Mouse (Mus musculus): Measurements from ENCODE around the gene Sucla2. TPM values are rescaled to one million over a fixed set of nuclear protein-coding genes. Genes with fewer than 3 reads are reported as not detected.

Gene Sucla2
- polyA plus RNA-seq (2016; fragmentation: Nextera tagmentation; extraction: Ambion mirVana): 78.9 and 105 TPM in 2 replicates

DNA sequence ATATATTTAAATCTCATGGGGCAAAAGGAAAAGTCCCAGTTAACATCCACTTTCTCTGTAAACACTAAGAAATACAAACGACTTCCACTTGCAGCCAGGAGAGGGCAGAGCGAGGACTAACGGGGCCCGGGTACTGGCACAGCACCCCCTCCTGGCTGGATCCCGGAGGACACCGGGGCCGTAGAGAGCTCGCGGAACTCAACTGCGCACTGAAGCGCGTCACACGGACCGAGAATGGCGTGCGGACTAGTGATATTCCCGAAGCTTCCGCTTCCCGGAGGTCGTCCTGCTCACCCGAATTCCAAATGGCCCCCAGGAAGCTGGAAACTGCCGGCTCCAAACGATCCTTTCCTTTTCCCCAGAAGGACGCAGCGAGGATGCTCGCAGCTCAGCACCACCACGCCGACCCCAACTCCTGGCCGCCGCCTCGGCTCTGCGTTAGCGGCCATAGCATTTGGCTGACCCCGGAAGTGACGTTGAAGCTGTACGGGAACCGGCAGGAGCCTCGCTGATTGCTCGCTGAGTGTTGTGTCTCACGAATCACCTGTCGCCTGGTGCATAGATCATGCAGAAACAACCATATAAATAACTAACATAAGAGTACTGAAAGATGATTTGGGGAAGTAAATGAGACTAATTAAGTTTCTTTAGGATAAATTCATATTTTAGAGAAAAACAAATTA is at the start of gene Sucla2:
Gene Sucla2 (plus strand): TSS at position 554 of the 683 bp plus-strand sequence.
- Histone ChIP-seq H3K36me3 (no peaks in the 10 kb centered on the region), H3K27me3 (ENCODE audit: insufficient read depth, poor library complexity, severe bottlenecking) (no peaks in the 10 kb centered on the region), H3K9me3 (no peaks in the 10 kb centered on the region), H3K27ac (peak within 1 kb of the TSS; percentile 90), H3K4me1 (replicated peaks) (peaks cover 5% of the 10 kb centered on the region), H3K4me3 (peak within 1 kb of the TSS; percentile 53)
- WGBS: under 1% methylated on average over 41 of the region's 41 CpGs
- DNase-seq (ENCODE audit: low spot score): peak; percentile 94

DNA sequence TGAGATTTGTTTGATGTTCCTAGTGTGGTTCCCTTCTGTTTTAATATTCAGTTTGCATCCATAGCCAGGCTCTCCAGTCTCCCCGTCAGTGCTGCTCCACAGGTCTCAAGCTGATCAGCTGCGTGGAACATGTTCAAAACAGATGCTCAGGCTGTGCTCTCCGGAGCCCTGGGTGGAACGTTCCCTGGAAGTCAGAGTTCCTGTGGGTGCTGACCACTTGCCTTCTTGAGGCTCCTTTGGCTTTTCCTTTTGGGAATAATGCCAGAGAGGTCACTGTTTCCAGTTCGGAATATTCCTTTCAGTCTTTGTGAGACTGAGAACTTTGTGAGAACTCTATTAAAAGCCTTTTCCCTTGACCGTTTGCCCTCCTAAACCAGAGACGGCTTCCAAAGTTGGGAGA is 49.6 kb upstream of the Sucla2 start:
- peaks cover 8% of the 10 kb centered on the region; the same call in 1 of the 2 replicates for H3K4me1 ChIP-seq (replicated peaks)
- H3K27ac ChIP-seq: no peak overlapping the region
- H3K27me3 ChIP-seq (ENCODE audit: insufficient read depth, poor library complexity, severe bottlenecking): no peaks in the 10 kb centered on the region
- no peaks in the 10 kb centered on the region for H3K9me3 ChIP-seq
- no peaks in the 10 kb centered on the region for H3K36me3 ChIP-seq
- 84% methylated on average over 7 of the region's 7 CpGs for WGBS
- no peak overlapping the region for H3K4me3 ChIP-seq
- no peak for DNase-seq (ENCODE audit: low spot score)

DNA sequence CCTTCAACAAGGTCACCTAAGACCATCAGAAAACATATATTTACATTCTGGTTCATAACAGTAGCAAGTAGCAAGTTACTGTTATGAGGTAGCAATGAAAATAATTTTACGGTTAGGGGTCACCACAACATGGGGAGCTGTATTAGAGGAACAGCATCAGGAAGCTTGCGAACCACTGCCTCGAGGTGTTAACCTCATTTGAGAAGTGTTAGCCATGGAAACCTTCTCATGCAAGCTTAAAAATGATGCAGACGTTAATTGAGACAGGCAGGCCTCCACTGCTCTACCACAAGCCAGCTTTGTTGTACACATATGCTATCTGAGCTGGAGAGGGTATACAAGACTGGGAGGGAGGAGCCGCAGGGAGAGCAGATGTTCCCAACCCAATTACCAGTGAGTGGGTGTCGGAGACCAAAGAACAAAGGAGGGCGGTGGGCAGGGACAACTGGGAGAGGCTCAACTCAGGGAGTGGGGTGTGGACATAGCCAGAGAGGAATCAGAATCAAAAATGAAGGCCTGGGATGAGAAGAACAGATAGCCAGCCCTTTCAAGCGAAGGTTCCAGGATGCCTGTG is 48.7 kb upstream of the Sucla2 start:
- Histone ChIP-seq H3K4me3 (no peak overlapping the region), H3K27ac (peak overlapping the region; percentile 56; the same call in 1 of the 2 replicates), H3K9me3 (no peaks in the 10 kb centered on the region), H3K27me3 (ENCODE audit: insufficient read depth, poor library complexity, severe bottlenecking) (no peaks in the 10 kb centered on the region), H3K36me3 (no peaks in the 10 kb centered on the region), H3K4me1 (replicated peaks) (peaks cover 8% of the 10 kb centered on the region; the same call in 1 of the 2 replicates)
- 79% methylated on average over 8 of the region's 8 CpGs for WGBS
- peak; percentile 43 for DNase-seq (ENCODE audit: low spot score)

DNA sequence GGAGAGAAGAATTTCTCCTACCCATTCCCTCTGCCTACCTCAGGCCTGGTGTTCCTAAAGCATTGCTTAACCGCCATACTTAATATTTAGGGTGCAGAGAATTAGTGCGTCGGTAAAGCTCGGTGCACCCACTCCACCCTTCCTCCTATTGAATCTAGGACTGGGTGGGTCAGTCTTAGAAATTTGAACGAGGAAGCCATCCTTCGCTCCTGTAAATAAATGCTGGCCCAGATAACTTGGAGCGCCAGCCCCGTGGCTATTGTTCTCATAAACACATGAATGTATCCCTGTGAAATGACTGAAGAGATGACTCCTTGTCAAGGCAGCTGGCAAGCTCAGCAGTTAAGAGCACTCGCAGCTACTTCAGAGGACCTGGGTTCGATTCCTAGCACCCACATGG is 48.0 kb upstream of the Sucla2 start:
- H3K9me3 ChIP-seq: no peaks in the 10 kb centered on the region
- WGBS: 93% methylated on average over 10 of the region's 10 CpGs

DNA sequence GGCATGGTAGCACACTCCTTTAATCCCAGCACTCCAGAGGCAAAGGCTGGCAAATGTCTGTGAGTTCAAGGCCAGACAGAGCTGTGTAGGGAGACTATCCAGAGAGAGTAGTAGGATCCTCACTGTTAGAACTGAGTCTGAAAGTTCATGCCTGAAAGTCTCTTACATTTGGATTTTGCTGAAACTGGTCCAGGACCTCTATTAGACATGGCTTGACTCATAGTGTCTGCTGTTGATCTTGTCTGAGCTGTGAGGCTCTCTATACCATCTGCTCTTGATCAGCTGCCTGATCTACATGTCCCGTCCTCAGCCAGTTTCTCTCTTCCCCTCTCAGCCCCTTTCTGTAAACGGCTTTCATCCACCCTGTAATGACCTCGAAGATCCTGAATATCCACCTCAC is 46.8 kb upstream of the Sucla2 start:
- H3K36me3 ChIP-seq: no peaks in the 10 kb centered on the region
- no peak overlapping the region for H3K4me3 ChIP-seq
- no peak for DNase-seq (ENCODE audit: low spot score)
- no peak overlapping the region for H3K27ac ChIP-seq
- H3K9me3 ChIP-seq: no peaks in the 10 kb centered on the region
- H3K27me3 ChIP-seq (ENCODE audit: insufficient read depth, poor library complexity, severe bottlenecking): no peaks in the 10 kb centered on the region
- peaks cover 8% of the 10 kb centered on the region; the same call in 1 of the 2 replicates for H3K4me1 ChIP-seq (replicated peaks)
- 81% methylated on average over 3 of the region's 3 CpGs for WGBS

More for the DNA sequence above, 48.0 kb upstream of the Sucla2 start:
- Histone ChIP-seq H3K4me1 (replicated peaks) (peaks cover 8% of the 10 kb centered on the region; the same call in 1 of the 2 replicates), H3K27me3 (ENCODE audit: insufficient read depth, poor library complexity, severe bottlenecking) (no peaks in the 10 kb centered on the region), H3K27ac (peak overlapping the region; percentile 56; the same call in 1 of the 2 replicates), H3K4me3 (no peak overlapping the region), H3K36me3 (no peaks in the 10 kb centered on the region)
- DNase-seq (ENCODE audit: low spot score): no peak

DNA sequence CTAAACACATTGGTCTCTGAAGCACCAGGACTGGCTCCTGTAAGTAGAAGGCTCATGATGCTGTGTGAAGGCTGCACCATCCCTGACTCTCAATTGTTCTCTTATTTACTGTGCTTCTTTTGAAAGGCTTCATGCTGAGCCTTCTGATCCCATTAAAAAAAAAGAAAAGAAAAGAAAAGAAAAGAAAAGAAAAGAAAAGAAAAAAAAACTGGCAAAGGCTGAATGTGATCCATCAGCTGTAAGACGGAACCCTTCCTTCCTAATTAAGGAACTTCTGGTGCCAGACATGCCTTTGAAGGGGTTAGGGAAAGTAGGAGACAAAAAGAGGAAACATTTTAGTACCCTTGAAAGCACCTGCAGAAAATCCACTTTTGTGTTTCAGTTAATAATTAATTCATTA is 45.3 kb upstream of the Sucla2 start:
- peaks cover 8% of the 10 kb centered on the region; the same call in 1 of the 2 replicates for H3K4me1 ChIP-seq (replicated peaks)
- DNase-seq (ENCODE audit: low spot score): no peak
- H3K27me3 ChIP-seq (ENCODE audit: insufficient read depth, poor library complexity, severe bottlenecking): no peaks in the 10 kb centered on the region
- H3K27ac ChIP-seq: no peak overlapping the region
- WGBS: 36% methylated on average over 1 of the region's 1 CpGs
- no peaks in the 10 kb centered on the region for H3K36me3 ChIP-seq
- H3K9me3 ChIP-seq: no peaks in the 10 kb centered on the region
- H3K4me3 ChIP-seq: no peak overlapping the region

DNA sequence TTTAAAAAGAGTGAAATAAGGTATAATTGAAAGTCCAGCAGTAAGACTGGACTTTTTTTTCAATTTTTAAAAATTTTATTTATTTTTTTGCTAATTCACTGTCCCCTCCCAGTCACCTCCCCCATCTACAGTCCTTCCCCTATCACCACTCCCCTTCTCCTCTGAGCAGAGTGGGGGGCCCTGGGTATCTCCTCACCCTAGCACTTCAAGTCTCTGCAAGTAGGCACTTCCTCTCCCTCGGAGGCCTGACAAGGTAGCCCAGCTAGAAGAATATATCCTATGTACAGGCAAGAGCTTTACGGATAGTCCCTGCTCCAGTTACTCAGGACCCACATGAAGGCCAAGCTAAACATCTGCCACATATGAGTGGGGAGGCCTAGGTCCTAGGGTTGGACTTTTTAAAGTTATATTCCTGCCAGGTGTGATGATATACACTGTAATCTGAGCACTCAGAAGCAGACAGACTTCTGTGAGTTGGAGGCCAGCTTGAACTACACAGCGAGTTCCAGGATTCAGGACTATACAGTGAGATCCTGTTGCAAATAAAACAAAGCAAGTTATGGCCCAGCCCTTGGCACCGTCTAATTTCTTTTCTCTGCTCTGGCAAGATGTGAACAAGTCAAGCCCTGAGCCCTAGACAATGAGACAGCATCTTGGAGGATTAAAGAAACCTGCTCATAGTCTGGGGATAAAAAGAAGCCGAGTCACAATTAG is 41.4 kb upstream of the Sucla2 start:
- Histone ChIP-seq H3K4me1 (replicated peaks) (peaks cover 2% of the 10 kb centered on the region; the same call in 1 of the 2 replicates), H3K27ac (no peak overlapping the region), H3K9me3 (no peaks in the 10 kb centered on the region), H3K36me3 (no peaks in the 10 kb centered on the region), H3K4me3 (no peak overlapping the region), H3K27me3 (ENCODE audit: insufficient read depth, poor library complexity, severe bottlenecking) (no peaks in the 10 kb centered on the region)
- DNase-seq (ENCODE audit: low spot score): no peak
- WGBS: 82% methylated on average over 5 of the region's 5 CpGs

DNA sequence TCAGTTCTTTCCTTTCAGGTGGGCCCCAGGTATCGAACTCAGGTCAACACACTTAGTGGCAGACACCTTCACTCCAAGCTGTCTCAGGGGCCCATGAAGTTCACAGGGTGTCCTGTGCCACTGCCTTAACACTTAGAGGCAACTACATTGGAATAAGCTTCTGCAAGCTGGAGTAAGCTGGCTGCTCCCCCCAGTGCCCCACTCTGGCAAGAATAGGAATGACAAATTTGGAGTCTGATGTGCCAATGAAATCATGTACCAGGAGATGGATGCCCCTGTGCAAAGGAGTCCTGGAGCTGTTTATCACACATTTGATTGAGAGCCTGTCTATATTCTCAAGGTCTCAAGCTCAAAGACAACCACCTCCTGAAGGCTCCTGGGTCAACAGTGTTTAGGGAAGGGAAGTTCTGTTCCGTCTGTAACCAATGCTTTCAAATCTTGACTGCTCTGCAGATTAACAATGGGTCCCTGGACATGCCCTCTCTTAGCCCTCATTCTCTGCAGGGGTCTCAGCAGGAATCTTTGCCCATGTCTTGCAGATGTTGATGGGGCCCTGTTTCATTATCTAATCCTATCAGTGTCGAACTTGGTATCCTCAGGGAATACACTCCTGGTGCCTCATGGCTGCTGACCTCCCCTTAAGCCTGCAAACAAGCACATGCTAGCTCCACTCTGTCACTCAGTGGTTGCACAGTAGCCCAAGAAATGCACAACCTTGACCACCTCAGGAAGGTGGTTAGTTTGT is 40.6 kb upstream of the Sucla2 start:
- Histone ChIP-seq H3K4me1 (replicated peaks) (peaks cover under 1% of the 10 kb centered on the region; the same call in 1 of the 2 replicates), H3K9me3 (no peaks in the 10 kb centered on the region), H3K27ac (no peak overlapping the region), H3K4me3 (no peak overlapping the region), H3K27me3 (ENCODE audit: insufficient read depth, poor library complexity, severe bottlenecking) (no peaks in the 10 kb centered on the region), H3K36me3 (no peaks in the 10 kb centered on the region)
- no peak for DNase-seq (ENCODE audit: low spot score)
- 70% methylated on average over 3 of the region's 3 CpGs for WGBS

DNA sequence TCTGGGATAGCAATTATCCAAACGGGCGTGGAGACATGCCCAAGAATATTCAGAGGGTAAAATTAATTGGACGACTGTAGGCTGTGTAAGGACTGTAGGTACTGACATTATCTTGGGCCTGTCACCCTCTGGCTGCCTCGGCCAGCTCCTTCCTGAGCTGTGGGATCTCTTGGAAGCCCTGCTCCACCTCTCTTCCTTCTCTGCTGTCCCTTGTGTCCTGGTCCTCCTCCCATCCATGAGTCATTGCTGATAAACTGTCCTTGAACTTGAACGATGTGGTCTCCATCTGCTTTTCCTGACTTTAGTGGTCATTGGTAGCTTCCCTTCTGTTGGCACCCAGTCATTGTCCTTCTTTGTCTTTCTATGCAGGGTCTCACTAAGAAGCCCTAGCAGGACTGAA is 38.5 kb upstream of the Sucla2 start:
- DNase-seq (ENCODE audit: low spot score): no peak
- Histone ChIP-seq H3K4me3 (no peak overlapping the region), H3K27ac (no peak overlapping the region), H3K4me1 (replicated peaks) (no peaks in the 10 kb centered on the region), H3K27me3 (ENCODE audit: insufficient read depth, poor library complexity, severe bottlenecking) (no peaks in the 10 kb centered on the region), H3K36me3 (no peaks in the 10 kb centered on the region), H3K9me3 (no peaks in the 10 kb centered on the region)
- 84% methylated on average over 5 of the region's 5 CpGs for WGBS

DNA sequence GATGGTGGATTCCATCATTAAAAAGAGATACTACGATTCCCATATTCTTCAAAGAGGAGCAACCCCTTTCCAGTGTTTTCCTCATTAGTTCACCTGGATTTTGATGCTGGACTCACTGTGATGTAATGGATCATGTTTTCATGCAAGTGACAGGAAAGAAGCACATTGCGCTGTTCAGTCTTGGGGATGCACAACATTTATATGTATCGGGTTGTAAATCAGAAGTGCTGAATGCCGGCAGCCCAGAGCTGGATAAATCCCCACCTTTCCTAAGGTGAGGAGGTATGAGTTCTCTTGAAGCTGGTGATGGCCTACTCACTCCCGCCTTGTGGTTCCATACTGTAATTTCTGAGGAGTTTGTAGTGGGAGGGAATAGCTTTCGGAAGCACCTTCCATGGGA is 31.8 kb upstream of the Sucla2 start:
- H3K27ac ChIP-seq: no peak overlapping the region
- no peaks in the 10 kb centered on the region for H3K9me3 ChIP-seq
- H3K4me3 ChIP-seq: no peak overlapping the region
- no peaks in the 10 kb centered on the region for H3K27me3 ChIP-seq (ENCODE audit: insufficient read depth, poor library complexity, severe bottlenecking)
- 93% methylated on average over 6 of the region's 6 CpGs for WGBS
- DNase-seq (ENCODE audit: low spot score): no peak
- no peaks in the 10 kb centered on the region for H3K4me1 ChIP-seq (replicated peaks)
- H3K36me3 ChIP-seq: no peaks in the 10 kb centered on the region

DNA sequence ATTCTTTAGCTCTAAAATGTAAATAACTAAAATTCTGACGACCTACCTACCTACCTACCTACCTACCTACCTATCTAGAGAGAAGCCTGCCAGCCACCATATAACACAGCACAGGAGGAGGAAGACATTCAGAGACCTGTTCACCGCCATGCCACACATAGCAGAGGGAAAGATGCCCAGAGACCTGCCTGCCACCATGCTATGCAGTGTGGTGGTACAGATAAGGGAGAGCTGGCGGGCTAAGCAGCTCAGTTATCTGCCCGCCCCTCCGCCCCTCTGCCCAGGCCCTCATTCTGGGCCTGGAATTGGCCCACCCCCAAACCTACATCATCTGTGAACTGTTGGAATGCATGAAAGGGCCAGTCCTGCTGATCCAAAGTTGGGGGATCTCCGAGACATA is 31.0 kb upstream of the Sucla2 start:
- 72% methylated on average over 6 of the region's 6 CpGs for WGBS
- no peak for DNase-seq (ENCODE audit: low spot score)
- H3K4me3 ChIP-seq: no peak overlapping the region
- H3K27me3 ChIP-seq (ENCODE audit: insufficient read depth, poor library complexity, severe bottlenecking): no peaks in the 10 kb centered on the region
- no peaks in the 10 kb centered on the region for H3K4me1 ChIP-seq (replicated peaks)
- no peaks in the 10 kb centered on the region for H3K36me3 ChIP-seq
- H3K27ac ChIP-seq: no peak overlapping the region
- H3K9me3 ChIP-seq: no peaks in the 10 kb centered on the region

DNA sequence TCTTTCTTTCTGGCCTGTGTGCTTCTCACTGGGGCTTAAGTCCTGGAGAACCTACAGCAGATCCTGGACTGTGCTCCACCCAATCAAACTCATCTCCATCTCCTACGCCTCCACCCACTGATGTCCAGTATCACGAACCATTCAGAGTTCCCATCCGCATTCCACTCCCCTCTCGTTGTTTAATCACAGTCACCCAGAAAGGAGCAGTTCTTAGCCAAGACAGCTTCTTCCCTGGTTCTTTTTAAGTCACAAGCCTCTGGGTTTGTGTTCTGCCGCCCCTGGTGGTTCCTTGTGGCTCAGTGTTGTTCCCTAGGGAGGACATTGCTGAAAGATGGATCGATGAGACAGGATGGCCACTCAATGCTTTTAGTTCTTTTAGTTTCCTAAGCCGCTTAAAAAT is 29.4 kb upstream of the Sucla2 start:
- Histone ChIP-seq H3K4me3 (no peak overlapping the region), H3K27ac (no peak overlapping the region), H3K9me3 (no peaks in the 10 kb centered on the region), H3K4me1 (replicated peaks) (no peaks in the 10 kb centered on the region), H3K36me3 (no peaks in the 10 kb centered on the region), H3K27me3 (ENCODE audit: insufficient read depth, poor library complexity, severe bottlenecking) (no peaks in the 10 kb centered on the region)
- 73% methylated on average over 7 of the region's 7 CpGs for WGBS
- no peak for DNase-seq (ENCODE audit: low spot score)

Measured in hindbrain, embryonic 10.5 days (tissue).